Mouse (Mus musculus): Measurements from ENCODE around the gene Gnat1. TPM values are rescaled to one million over a fixed set of nuclear protein-coding genes. Genes with fewer than 3 reads are reported as not detected.

The Gnat1 gene
- polyA plus RNA-seq, 1 experiment from 2014 or later, result 1.3 TPM

- Histone ChIP-seq H3K4me2 (ENCODE audit: low read length) (no peak overlapping the region), H3K4me1 (ENCODE audit: control insufficient read depth, insufficient read depth, low read depth, low read length) (peaks cover 45% of the 10 kb centered on the region), H3K27me3 (replicated peaks; ENCODE audit: control insufficient read depth, insufficient read depth, low read length) (no peaks in the 10 kb centered on the region), H3K4me3 (ENCODE audit: low read length) (no peak overlapping the region), H3K27ac (ENCODE audit: low read depth, low read length) (no peak overlapping the region), H3K9ac (ENCODE audit: low read depth, low read length) (no peak overlapping the region), H3K9me3 (ENCODE audit: control insufficient read depth, low read length) (no peaks in the 10 kb centered on the region), H3K36me3 (ENCODE audit: control insufficient read depth, insufficient read depth, low read length) (peaks cover 2% of the 10 kb centered on the region; the same call in 1 of the 2 replicates)
- 38% methylated on average over 6 of the region's 6 CpGs for WGBS
- ATAC-seq, result no peak
Observed at GRCm38 (mm10) chr9:107696106-107696479, 16.6 kb upstream of the Gnat1 start.

- Histone ChIP-seq H3K4me1 (ENCODE audit: control insufficient read depth, insufficient read depth, low read depth, low read length) (peaks cover 43% of the 10 kb centered on the region), H3K4me3 (ENCODE audit: low read length) (no peak overlapping the region), H3K27ac (ENCODE audit: low read depth, low read length) (no peak overlapping the region), H3K4me2 (ENCODE audit: low read length) (no peak overlapping the region), H3K36me3 (ENCODE audit: control insufficient read depth, insufficient read depth, low read length) (peaks cover 6% of the 10 kb centered on the region; the same call in 1 of the 2 replicates), H3K9ac (ENCODE audit: low read depth, low read length) (no peak overlapping the region), H3K9me3 (ENCODE audit: control insufficient read depth, low read length) (no peaks in the 10 kb centered on the region), H3K27me3 (replicated peaks; ENCODE audit: control insufficient read depth, insufficient read depth, low read length) (no peaks in the 10 kb centered on the region)
- no peak for ATAC-seq
- WGBS, result 79% methylated on average over 12 of the region's 12 CpGs
Observed at GRCm38 (mm10) chr9:107695441-107696105, 16.1 kb upstream of the Gnat1 start.

- no peak overlapping the region for H3K4me3 ChIP-seq (ENCODE audit: low read length)
- peaks cover 6% of the 10 kb centered on the region; the same call in 1 of the 2 replicates for H3K36me3 ChIP-seq (ENCODE audit: control insufficient read depth, insufficient read depth, low read length)
- no peaks in the 10 kb centered on the region for H3K27me3 ChIP-seq (replicated peaks; ENCODE audit: control insufficient read depth, insufficient read depth, low read length)
- WGBS, result 82% methylated on average over 7 of the region's 7 CpGs
- no peak overlapping the region for H3K4me2 ChIP-seq (ENCODE audit: low read length)
- no peak overlapping the region for H3K9ac ChIP-seq (ENCODE audit: low read depth, low read length)
- ATAC-seq, result no peak
- peaks cover 34% of the 10 kb centered on the region for H3K4me1 ChIP-seq (ENCODE audit: control insufficient read depth, insufficient read depth, low read depth, low read length)
- H3K27ac ChIP-seq (ENCODE audit: low read depth, low read length), result no peak overlapping the region
- H3K9me3 ChIP-seq (ENCODE audit: control insufficient read depth, low read length), result no peaks in the 10 kb centered on the region
Observed at GRCm38 (mm10) chr9:107694627-107695026, 15.1 kb upstream of the Gnat1 start.

- Histone ChIP-seq H3K27ac (ENCODE audit: low read depth, low read length) (no peak overlapping the region), H3K4me2 (ENCODE audit: low read length) (no peak overlapping the region), H3K9me3 (ENCODE audit: control insufficient read depth, low read length) (no peaks in the 10 kb centered on the region), H3K36me3 (ENCODE audit: control insufficient read depth, insufficient read depth, low read length) (peaks cover 6% of the 10 kb centered on the region; the same call in 1 of the 2 replicates), H3K27me3 (replicated peaks; ENCODE audit: control insufficient read depth, insufficient read depth, low read length) (no peaks in the 10 kb centered on the region), H3K4me3 (ENCODE audit: low read length) (no peak overlapping the region), H3K4me1 (ENCODE audit: control insufficient read depth, insufficient read depth, low read depth, low read length) (peaks cover 23% of the 10 kb centered on the region), H3K9ac (ENCODE audit: low read depth, low read length) (no peak overlapping the region)
- 52% methylated on average over 4 of the region's 4 CpGs for WGBS
- no peak for ATAC-seq
Observed at GRCm38 (mm10) chr9:107693433-107693987, 14.0 kb upstream of the Gnat1 start.

GRCm38 (mm10) chr9:107692785-107693184 is 13.3 kb upstream of the Gnat1 start:
- Histone ChIP-seq H3K9ac (ENCODE audit: low read depth, low read length) (no peak overlapping the region), H3K4me1 (ENCODE audit: control insufficient read depth, insufficient read depth, low read depth, low read length) (peaks cover 16% of the 10 kb centered on the region), H3K9me3 (ENCODE audit: control insufficient read depth, low read length) (no peaks in the 10 kb centered on the region), H3K27ac (ENCODE audit: low read depth, low read length) (no peak overlapping the region), H3K36me3 (ENCODE audit: control insufficient read depth, insufficient read depth, low read length) (peaks cover 8% of the 10 kb centered on the region; the same call in 1 of the 2 replicates), H3K27me3 (replicated peaks; ENCODE audit: control insufficient read depth, insufficient read depth, low read length) (no peaks in the 10 kb centered on the region), H3K4me2 (ENCODE audit: low read length) (no peak overlapping the region), H3K4me3 (ENCODE audit: low read length) (no peak overlapping the region)
- ATAC-seq, result no peak
- WGBS, result 68% methylated on average over 5 of the region's 5 CpGs

- Histone ChIP-seq H3K4me3 (ENCODE audit: low read length) (no peak overlapping the region), H3K9ac (ENCODE audit: low read depth, low read length) (no peak overlapping the region), H3K27ac (ENCODE audit: low read depth, low read length) (no peak overlapping the region), H3K27me3 (replicated peaks; ENCODE audit: control insufficient read depth, insufficient read depth, low read length) (no peaks in the 10 kb centered on the region), H3K9me3 (ENCODE audit: control insufficient read depth, low read length) (no peaks in the 10 kb centered on the region), H3K4me2 (ENCODE audit: low read length) (no peak overlapping the region), H3K36me3 (ENCODE audit: control insufficient read depth, insufficient read depth, low read length) (peaks cover 8% of the 10 kb centered on the region), H3K4me1 (ENCODE audit: control insufficient read depth, insufficient read depth, low read depth, low read length) (0 out of 2 replicates have a peak, but pooled peaks cover 5% of the 10 kb centered on the region)
- 76% methylated on average over 8 of the region's 8 CpGs for WGBS
- ATAC-seq, result no peak
Observed at GRCm38 (mm10) chr9:107690391-107690790, 10.9 kb upstream of the Gnat1 start.

GRCm38 (mm10) chr9:107688939-107689338 is 9.4 kb upstream of the Gnat1 start:
- Histone ChIP-seq H3K36me3 (ENCODE audit: control insufficient read depth, insufficient read depth, low read length) (peaks cover 13% of the 10 kb centered on the region), H3K4me2 (ENCODE audit: low read length) (no peak overlapping the region), H3K9ac (ENCODE audit: low read depth, low read length) (no peak overlapping the region), H3K4me3 (ENCODE audit: low read length) (no peak overlapping the region), H3K9me3 (ENCODE audit: control insufficient read depth, low read length) (no peaks in the 10 kb centered on the region), H3K4me1 (ENCODE audit: control insufficient read depth, insufficient read depth, low read depth, low read length) (0 out of 2 replicates have a peak, but pooled peaks cover 5% of the 10 kb centered on the region), H3K27ac (ENCODE audit: low read depth, low read length) (no peak overlapping the region), H3K27me3 (replicated peaks; ENCODE audit: control insufficient read depth, insufficient read depth, low read length) (no peaks in the 10 kb centered on the region)
- WGBS, result 78% methylated on average over 7 of the region's 7 CpGs
- no peak for ATAC-seq

- Histone ChIP-seq H3K36me3 (ENCODE audit: control insufficient read depth, insufficient read depth, low read length) (peaks cover 19% of the 10 kb centered on the region), H3K9me3 (ENCODE audit: control insufficient read depth, low read length) (no peaks in the 10 kb centered on the region), H3K27ac (ENCODE audit: low read depth, low read length) (no peak overlapping the region), H3K9ac (ENCODE audit: low read depth, low read length) (no peak overlapping the region), H3K4me2 (ENCODE audit: low read length) (no peak overlapping the region), H3K4me1 (ENCODE audit: control insufficient read depth, insufficient read depth, low read depth, low read length) (0 out of 2 replicates have a peak, but pooled peaks cover 5% of the 10 kb centered on the region), H3K27me3 (replicated peaks; ENCODE audit: control insufficient read depth, insufficient read depth, low read length) (no peaks in the 10 kb centered on the region), H3K4me3 (ENCODE audit: low read length) (no peak overlapping the region)
- WGBS, result 81% methylated on average over 4 of the region's 5 CpGs
- no peak for ATAC-seq
Observed at GRCm38 (mm10) chr9:107688415-107688814, 8.9 kb upstream of the Gnat1 start.

- no peak overlapping the region for H3K4me3 ChIP-seq (ENCODE audit: low read length)
- no peak overlapping the region for H3K9ac ChIP-seq (ENCODE audit: low read depth, low read length)
- peaks cover 21% of the 10 kb centered on the region for H3K36me3 ChIP-seq (ENCODE audit: control insufficient read depth, insufficient read depth, low read length)
- WGBS, result 34% methylated on average over 17 of the region's 17 CpGs
- H3K4me2 ChIP-seq (ENCODE audit: low read length), result no peak overlapping the region
- no peaks in the 10 kb centered on the region for H3K27me3 ChIP-seq (replicated peaks; ENCODE audit: control insufficient read depth, insufficient read depth, low read length)
- H3K4me1 ChIP-seq (ENCODE audit: control insufficient read depth, insufficient read depth, low read depth, low read length), result no peaks in the 10 kb centered on the region
- no peaks in the 10 kb centered on the region for H3K9me3 ChIP-seq (ENCODE audit: control insufficient read depth, low read length)
- peak; percentile 60 for ATAC-seq
- no peak overlapping the region for H3K27ac ChIP-seq (ENCODE audit: low read depth, low read length)
Observed at GRCm38 (mm10) chr9:107685231-107685981, 5.9 kb upstream of the Gnat1 start.
